ENCODE assay signal across 10 mouse cellular contexts in the genomic region with DNA sequence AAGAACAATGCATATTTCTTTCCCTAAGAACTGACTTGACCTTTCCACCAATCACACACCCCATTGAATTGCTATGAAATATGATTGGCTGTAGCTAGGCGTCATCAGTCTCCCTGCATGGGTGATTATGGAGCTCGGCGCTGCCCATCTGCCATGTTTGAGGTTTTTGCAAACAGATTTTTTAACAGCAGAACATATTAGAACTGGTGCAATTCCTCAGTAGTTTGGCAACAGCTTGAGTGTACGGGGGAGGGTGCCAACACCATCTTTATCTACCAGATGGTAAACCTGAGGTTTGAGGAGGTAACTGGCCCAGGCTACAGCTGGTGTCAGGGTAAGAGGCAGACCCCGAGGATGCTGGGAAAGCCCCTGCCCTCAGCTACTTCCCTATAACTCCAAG.
DNase-seq lines count a peak whose midpoint lies in the region; ATAC-seq and TF ChIP-seq lines count a peak whose summit lies in the region.
"Had no signal": no experiment of that assay in that cellular context is flagged by ENCODE, and none has a peak within 500 bp of the region (broad histone marks: within the 10 kb centered on the region; RNA-seq: fewer than 3 reads in every experiment).

No protein-coding gene starts in this region.

- no peaks in the 10 kb centered on the region for H3K36me3 ChIP-seq in midbrain, postnatal 0 days (ENCODE audit: insufficient read depth, low read length)
- no peaks in the 10 kb centered on the region for H3K36me3 ChIP-seq in midbrain, embryonic 14.5 days (ENCODE audit: control insufficient read depth, insufficient read depth, low read length)
- no peaks in the 10 kb centered on the region for H3K36me3 ChIP-seq in forebrain, embryonic 16.5 days (ENCODE audit: control insufficient read depth, insufficient read depth)
- no peaks in the 10 kb centered on the region for H3K36me3 ChIP-seq in liver, embryonic 11.5 days (ENCODE audit: control insufficient read depth, insufficient read depth, low read length)
- H3K36me3 ChIP-seq: hindbrain, embryonic 12.5 days had no signal

- no peak overlapping the region for H3K4me3 ChIP-seq in midbrain, postnatal 0 days (ENCODE audit: low read depth, low read length)
- H3K4me3 ChIP-seq in midbrain, embryonic 14.5 days (replicated peaks; ENCODE audit: low read depth, low read length) = no peak overlapping the region
- no peak overlapping the region for H3K4me3 ChIP-seq in forebrain, embryonic 16.5 days (replicated peaks; ENCODE audit: low read length)
- H3K4me3 ChIP-seq in liver, embryonic 11.5 days (ENCODE audit: low read depth, low read length) = no peak overlapping the region
- H3K4me3 ChIP-seq: hindbrain, embryonic 12.5 days had no signal

- H3K4me2 ChIP-seq in midbrain, postnatal 0 days (ENCODE audit: low read depth, low read length, poor library complexity, severe bottlenecking) = no peak overlapping the region
- no peak overlapping the region for H3K4me2 ChIP-seq in midbrain, embryonic 14.5 days (ENCODE audit: low read length)
- no peak overlapping the region for H3K4me2 ChIP-seq in forebrain, embryonic 16.5 days (ENCODE audit: low read length)
- no peak overlapping the region for H3K4me2 ChIP-seq in liver, embryonic 11.5 days
- H3K4me2 ChIP-seq: hindbrain, embryonic 12.5 days had no signal

- ATAC-seq in midbrain, postnatal 0 days (ENCODE audit: low FRiP score) = no peak
- ATAC-seq in midbrain, embryonic 14.5 days (ENCODE audit: low FRiP score, low TSS enrichment) = no peak
- peak; percentile 89 for ATAC-seq in forebrain, embryonic 16.5 days
- no peak for ATAC-seq in liver, embryonic 11.5 days (replicated peaks; ENCODE audit: low FRiP score)

- H3K27me3 ChIP-seq in midbrain, postnatal 0 days (ENCODE audit: insufficient read depth, low read length) = no peaks in the 10 kb centered on the region
- H3K27me3 ChIP-seq in midbrain, embryonic 14.5 days (ENCODE audit: control insufficient read depth, insufficient read depth, low read length) = no peaks in the 10 kb centered on the region
- no peaks in the 10 kb centered on the region for H3K27me3 ChIP-seq in forebrain, embryonic 16.5 days (replicated peaks; ENCODE audit: control insufficient read depth, insufficient read depth, low read length)
- no peaks in the 10 kb centered on the region for H3K27me3 ChIP-seq in liver, embryonic 11.5 days (replicated peaks; ENCODE audit: control insufficient read depth, insufficient read depth, low read length)
- H3K27me3 ChIP-seq: hindbrain, embryonic 12.5 days had no signal

- H3K27ac ChIP-seq in midbrain, postnatal 0 days (ENCODE audit: low read depth, low read length) = no peak overlapping the region
- no peak overlapping the region for H3K27ac ChIP-seq in midbrain, embryonic 14.5 days (replicated peaks; ENCODE audit: low read depth, low read length)
- H3K27ac ChIP-seq in forebrain, embryonic 16.5 days (ENCODE audit: low read length) = peak overlapping the region; percentile 31
- no peak overlapping the region for H3K27ac ChIP-seq in liver, embryonic 11.5 days (ENCODE audit: low read depth, low read length)
- H3K27ac ChIP-seq: hindbrain, embryonic 12.5 days; liver, embryonic 14.5 days had no signal

- no peaks in the 10 kb centered on the region for H3K9me3 ChIP-seq in midbrain, postnatal 0 days (ENCODE audit: low read length)
- H3K9me3 ChIP-seq in midbrain, embryonic 14.5 days (ENCODE audit: control insufficient read depth, low read length) = no peaks in the 10 kb centered on the region
- H3K9me3 ChIP-seq in forebrain, embryonic 16.5 days (ENCODE audit: control insufficient read depth, low read length) = no peaks in the 10 kb centered on the region
- H3K9me3 ChIP-seq in liver, embryonic 11.5 days (ENCODE audit: control insufficient read depth, low read length) = no peaks in the 10 kb centered on the region
- H3K9me3 ChIP-seq: hindbrain, embryonic 12.5 days had no signal

- no peak overlapping the region for H3K9ac ChIP-seq in midbrain, postnatal 0 days (replicated peaks; ENCODE audit: low read length, poor library complexity, severe bottlenecking)
- H3K9ac ChIP-seq in midbrain, embryonic 14.5 days (replicated peaks; ENCODE audit: low read length) = no peak overlapping the region
- H3K9ac ChIP-seq in forebrain, embryonic 16.5 days (replicated peaks; ENCODE audit: low read depth, low read length) = no peak overlapping the region
- no peak overlapping the region for H3K9ac ChIP-seq in liver, embryonic 11.5 days (ENCODE audit: low read depth, low read length)
- H3K9ac ChIP-seq: hindbrain, embryonic 12.5 days; liver, embryonic 14.5 days had no signal

- DNase-seq in midbrain, postnatal 0 days (ENCODE audit: low spot score) = peak; percentile 39
- DNase-seq in midbrain, embryonic 14.5 days = no peak
- DNase-seq in left cerebral cortex, adult 11 months (ENCODE audit: low spot score) = peak; percentile 35
- peak; percentile 72 for DNase-seq in telencephalon, adult 2 months (ENCODE audit: low read depth, low spot score)
- DNase-seq in liver, embryonic 11.5 days (ENCODE audit: low spot score) = no peak
- DNase-seq in thymus, adult 18-20 months = no peak
- DNase-seq in urinary bladder, postnatal 36 days (ENCODE audit: low spot score in 2 of 2) = no peak

- WGBS in midbrain, postnatal 0 days = 94% methylated on average over 5 of the region's 5 CpGs
- 94% methylated on average over 5 of the region's 5 CpGs for WGBS in midbrain, embryonic 14.5 days
- WGBS in forebrain, embryonic 16.5 days = 64% methylated on average over 5 of the region's 5 CpGs
- WGBS in liver, embryonic 11.5 days = 84% methylated on average over 5 of the region's 5 CpGs

- no peaks in the 10 kb centered on the region for H3K4me1 ChIP-seq in midbrain, postnatal 0 days (ENCODE audit: insufficient read depth, low read length)
- H3K4me1 ChIP-seq in midbrain, embryonic 14.5 days (ENCODE audit: control insufficient read depth, insufficient read depth, low read length) = no peaks in the 10 kb centered on the region
- H3K4me1 ChIP-seq in forebrain, embryonic 16.5 days (replicated peaks; ENCODE audit: control insufficient read depth, insufficient read depth, low read length) = no peaks in the 10 kb centered on the region
- no peaks in the 10 kb centered on the region for H3K4me1 ChIP-seq in liver, embryonic 11.5 days (replicated peaks; ENCODE audit: control insufficient read depth, insufficient read depth, low read length)

- TF ChIP-seq CTCF in midbrain, postnatal 0 days (IDR thresholded peaks at IDR 0.05) = no peak

Comparison
In these comparisons a context has a peak if more than half of its experiments do, and no peak if none do; other contexts are left out.
1. DNase-seq: peak in midbrain, postnatal 0 days (single experiment), left cerebral cortex, adult 11 months (single experiment) and telencephalon, adult 2 months (single experiment); none in midbrain, embryonic 14.5 days (single experiment), liver, embryonic 11.5 days (single experiment), thymus, adult 18-20 months (0 of 2) and urinary bladder, postnatal 36 days (0 of 2).